Mouse (Mus musculus): ENCODE data around the gene Polr2c.

Gene Polr2c

GRCm38 (mm10) chr8:94876197-94876730 lies 19.0 kb downstream of the Polr2c start, which contains the start of gene Dok4:
Gene Dok4, minus strand, starts transcription at chr8:94876330.
- intact Hi-C loops (cut with DNase I): loop anchor here (2.0 kb wide), 1 partner anchor 33 kb away; no protein-coding TSS in a partner anchor

GRCm38 (mm10) chr8:94876820-94877219 lies 19.6 kb downstream of the Polr2c start:
- intact Hi-C loops (cut with DNase I): loop anchor here (2.0 kb wide), 1 partner anchor 32 kb away; no protein-coding TSS in a partner anchor

- intact Hi-C loops (cut with DNase I): no loop called here
Measured at GRCm38 (mm10) chr8:94880742-94881141, 23.5 kb downstream of the Polr2c start.

GRCm38 (mm10) chr8:94888383-94889036 lies 31.3 kb downstream of the Polr2c start:
- intact Hi-C loops (cut with DNase I): no loop called here

GRCm38 (mm10) chr8:94892917-94893316 lies 35.7 kb downstream of the Polr2c start:
- intact Hi-C loops (cut with DNase I): no loop called here

GRCm38 (mm10) chr8:94899262-94899661 lies 42.0 kb downstream of the Polr2c start:
- intact Hi-C loops (cut with DNase I): no loop called here

GRCm38 (mm10) chr8:94900617-94901016 lies 43.4 kb downstream of the Polr2c start:
- intact Hi-C loops (cut with DNase I): no loop called here

GRCm38 (mm10) chr8:94901031-94901430 lies 43.8 kb downstream of the Polr2c start:
- intact Hi-C loops (cut with DNase I): no loop called here

GRCm38 (mm10) chr8:94903709-94904108 lies 46.5 kb downstream of the Polr2c start:
- intact Hi-C loops (cut with DNase I): no loop called here

GRCm38 (mm10) chr8:94904450-94905175 lies 47.4 kb downstream of the Polr2c start:
- intact Hi-C loops (cut with DNase I): loop anchor here (5.0 kb wide), 1 partner anchor 82 kb away; no protein-coding TSS in a partner anchor

- intact Hi-C loops (cut with DNase I): loop anchor here (2.0 to 5.0 kb wide), 2 partner anchors 31 to 85 kb away; partner anchors contain the start of gene Dok4
Measured at GRCm38 (mm10) chr8:94907591-94908300, 50.5 kb downstream of the Polr2c start.

- intact Hi-C loops (cut with DNase I): loop anchor here (2.0 to 5.0 kb wide), 2 partner anchors 32 to 87 kb away; partner anchors contain the start of gene Dok4
Measured at GRCm38 (mm10) chr8:94908847-94909246, 51.6 kb downstream of the Polr2c start.

GRCm38 (mm10) chr8:94913061-94913660 lies 55.9 kb downstream of the Polr2c start:
- intact Hi-C loops (cut with DNase I): loop anchor here (5.0 kb wide), 1 partner anchor 206 kb away; no protein-coding TSS in a partner anchor

- intact Hi-C loops (cut with DNase I): loop anchor here (5.0 kb wide), 1 partner anchor 207 kb away; no protein-coding TSS in a partner anchor
Measured at GRCm38 (mm10) chr8:94914256-94914655, 57.0 kb downstream of the Polr2c start.

- intact Hi-C loops (cut with DNase I): loop anchor here (5.0 kb wide), 1 partner anchor 207 kb away; no protein-coding TSS in a partner anchor
Measured at GRCm38 (mm10) chr8:94914701-94915101, 57.5 kb downstream of the Polr2c start.

- intact Hi-C loops (cut with DNase I): no loop called here
Measured at GRCm38 (mm10) chr8:94916311-94916959, 59.2 kb downstream of the Polr2c start.

- intact Hi-C loops (cut with DNase I): no loop called here
Measured at GRCm38 (mm10) chr8:94916960-94917324, 59.7 kb downstream of the Polr2c start.

- intact Hi-C loops (cut with DNase I): no loop called here
Measured at GRCm38 (mm10) chr8:94917352-94917751, 60.1 kb downstream of the Polr2c start.

- intact Hi-C loops (cut with DNase I): no loop called here
Measured at GRCm38 (mm10) chr8:94917851-94918495, 60.7 kb downstream of the Polr2c start, which contains the start of gene Ccdc102a. Gene Ccdc102a, minus strand, starts transcription at chr8:94918098.

- intact Hi-C loops (cut with DNase I): no loop called here
Measured at GRCm38 (mm10) chr8:94919256-94919655, 62.0 kb downstream of the Polr2c start.

Data from adrenal gland (tissue).